Mouse (Mus musculus) megakaryocyte-erythroid progenitor cell, adult 5 weeks (primary cell): ENCODE measurements around the gene Insl6. TPM values are rescaled to one million over a fixed set of nuclear protein-coding genes. Genes with fewer than 3 reads are reported as not detected.

Source experiments
- polyA plus RNA-seq: library from polyadenylated mRNA; stranded (reverse); fragments of >175 nt; gene quantifications from 2 replicates; pipeline ENCODE4 v1.2.3, GENCODE M21; 2012

Insl6 gene
- 0.83 and 0.95 TPM in 2 replicates for polyA plus RNA-seq

GRCm38 (mm10) chr19:29325053-29325851 is at the start of gene Insl6:
TSS of gene Insl6 (minus strand) at chr19:29325356.

DNA sequence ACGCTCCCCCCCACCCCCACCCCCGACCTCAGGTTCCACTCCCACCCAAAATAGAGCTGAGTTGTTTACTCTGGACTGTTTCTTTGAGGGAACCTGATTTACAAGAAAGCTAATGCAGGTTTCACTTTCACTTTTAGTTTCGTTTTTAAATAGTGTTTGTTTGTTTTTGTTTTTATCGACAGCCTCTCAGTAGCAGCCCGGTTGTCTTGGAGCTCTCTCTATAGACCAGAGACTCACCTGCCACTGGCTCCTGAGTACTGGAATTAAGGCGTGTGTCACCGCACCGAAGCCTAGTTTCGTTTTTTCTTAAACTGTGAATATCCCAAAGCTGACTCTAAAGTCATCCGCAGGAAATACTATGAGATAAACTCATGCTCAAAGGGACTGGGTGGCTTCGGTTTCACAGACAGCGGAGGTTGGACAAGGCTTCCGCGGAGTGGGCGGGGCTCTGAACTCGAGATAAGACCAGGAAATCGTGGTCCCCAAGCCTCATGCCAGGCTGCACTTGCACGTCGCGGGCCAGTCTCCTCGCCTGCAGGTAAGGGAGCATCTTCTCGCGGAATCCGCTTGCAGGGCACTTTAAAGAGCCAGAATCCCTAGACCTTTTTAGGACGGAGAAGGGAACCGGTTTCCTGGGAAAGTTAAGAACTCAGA is 41.9 kb upstream of the Insl6 start, which contains the start of the genes Plgrkt and Cd274:
TSS of gene Plgrkt (minus strand) at position 422 of the 654 bp plus-strand sequence.
TSS of gene Cd274 (plus strand) at position 487 of the 654 bp plus-strand sequence.

GRCm38 (mm10) chr19:29334068-29334745 is 9.1 kb upstream of the Insl6 start, which contains the start of gene Rln1:
TSS of gene Rln1 (minus strand) at chr19:29334670.

Other genes with a start within 250 kb of the Insl6 start
- 46.9 and 51.6 TPM in 2 replicates for gene Rcl1, start 224.0 kb downstream of the Insl6 start, polyA plus RNA-seq
- gene Jak2, start 73.5 kb downstream of the Insl6 start, polyA plus RNA-seq: 7.5 and 8.6 TPM in 2 replicates
- 0.03 TPM in 1 of 2 replicates, not detected in the other for gene Rln1, start 9.3 kb upstream of the Insl6 start, polyA plus RNA-seq
- 60.0 and 94.2 TPM in 2 replicates for gene Plgrkt, start 42.0 kb upstream of the Insl6 start, polyA plus RNA-seq
- gene Cd274, start 42.1 kb upstream of the Insl6 start, polyA plus RNA-seq: 1.1 and 1.2 TPM in 2 replicates
- gene Pdcd1lg2, start 85.6 kb upstream of the Insl6 start, polyA plus RNA-seq: 0.09 TPM in 1 of 2 replicates, not detected in the other
- gene Ric1, start 196.9 kb upstream of the Insl6 start, polyA plus RNA-seq: 6.2 and 6.5 TPM in 2 replicates